Mouse (Mus musculus) 3134 (cell line): ENCODE results near the gene Zfp575.

Experiments used
- DNase-seq: peaks from one replicate; pipeline ENCODE4 v3.0.0-alpha.2; 2011; ENCODE audit warnings: low spot score; ENCODE audit not compliant: insufficient read length; ENCODE audit errors: extremely low read depth

Gene Zfp575

GRCm38 (mm10) chr7:24565627-24566026 lies 21.8 kb downstream of the Zfp575 start:
- DNase-seq = no peak

- peak; percentile 37 for DNase-seq
These were observed 22.7 kb downstream of the Zfp575 start for GRCm38 (mm10) chr7:24564607-24565265.

- no peak for DNase-seq
These were observed 23.6 kb downstream of the Zfp575 start for GRCm38 (mm10) chr7:24563837-24564206.

GRCm38 (mm10) chr7:24563191-24563836 lies 24.1 kb downstream of the Zfp575 start:
- DNase-seq = no peak

GRCm38 (mm10) chr7:24561450-24561849 lies 26.0 kb downstream of the Zfp575 start:
- no peak for DNase-seq

GRCm38 (mm10) chr7:24555786-24556185 lies 31.7 kb downstream of the Zfp575 start:
- no peak for DNase-seq

GRCm38 (mm10) chr7:24551985-24552759 lies 35.3 kb downstream of the Zfp575 start:
- DNase-seq = no peak

- no peak for DNase-seq
These were observed 39.9 kb downstream of the Zfp575 start for GRCm38 (mm10) chr7:24547534-24548036.

GRCm38 (mm10) chr7:24546634-24547389 lies 40.6 kb downstream of the Zfp575 start:
- peak; percentile 97 for DNase-seq

GRCm38 (mm10) chr7:24546068-24546614 lies 41.3 kb downstream of the Zfp575 start, which contains the start of the genes Pinlyp and Xrcc1:
Pinlyp (minus strand) TSS chr7:24546118.
Xrcc1 (plus strand) TSS chr7:24546289.
- DNase-seq = no peak

- no peak for DNase-seq
These were observed 42.9 kb downstream of the Zfp575 start for GRCm38 (mm10) chr7:24544506-24544905.

GRCm38 (mm10) chr7:24539686-24540085 lies 47.8 kb downstream of the Zfp575 start:
- DNase-seq = no peak

GRCm38 (mm10) chr7:24538701-24539100 lies 48.7 kb downstream of the Zfp575 start:
- DNase-seq = no peak

GRCm38 (mm10) chr7:24538154-24538553 lies 49.3 kb downstream of the Zfp575 start:
- DNase-seq = no peak

- no peak for DNase-seq
These were observed 49.9 kb downstream of the Zfp575 start for GRCm38 (mm10) chr7:24537591-24537990.

GRCm38 (mm10) chr7:24537081-24537480 lies 50.4 kb downstream of the Zfp575 start:
- DNase-seq = no peak

- DNase-seq = no peak
These were observed 53.1 kb downstream of the Zfp575 start for GRCm38 (mm10) chr7:24534301-24534700.
